Mouse (Mus musculus): ENCODE measurements around the gene Tmem108.

DNA sequence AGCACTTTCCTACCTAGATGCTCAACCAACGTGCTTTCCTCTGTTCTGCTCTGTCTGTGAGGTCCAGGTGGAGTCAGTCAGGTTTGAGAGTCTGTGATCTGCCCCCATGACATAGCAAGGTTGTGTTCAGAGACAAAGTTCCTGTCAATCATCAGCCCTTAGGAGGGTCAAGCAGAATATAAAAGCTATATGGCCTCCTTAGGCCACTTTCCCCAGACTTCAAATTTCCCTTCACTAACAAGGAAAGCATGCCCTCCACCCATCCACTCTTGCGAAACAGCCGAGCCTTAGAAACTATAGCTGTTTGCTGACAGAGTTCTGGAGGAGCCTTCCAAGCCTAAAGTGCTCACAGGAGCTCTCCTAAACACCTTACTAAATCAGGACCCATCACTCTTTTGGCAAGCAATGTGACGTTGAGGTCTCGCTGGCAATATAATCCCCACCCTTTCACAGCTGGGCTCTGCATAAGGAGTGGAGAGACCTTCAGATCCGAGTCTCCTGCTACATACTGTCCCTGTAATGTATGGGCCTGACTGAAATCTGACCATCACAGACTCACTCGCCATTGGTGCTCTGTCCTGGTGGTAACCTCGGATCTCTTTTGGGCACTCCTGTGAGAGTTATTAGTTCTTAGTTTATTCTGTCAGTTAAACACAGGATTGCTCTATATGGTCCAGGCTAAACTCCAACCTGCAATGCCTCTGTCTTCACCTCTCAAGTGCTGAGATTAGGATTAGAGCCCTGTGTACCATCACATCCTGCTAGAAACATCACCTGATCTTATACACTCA is 54.4 kb downstream of the Tmem108 start:
- no peak for TF ChIP-seq CTCF (IDR thresholded peaks at IDR 0.05)
- TF ChIP-seq POLR2A (IDR thresholded peaks at IDR 0.05; ENCODE audit: insufficient read depth, low read depth, low read length) = no peak
